Mouse (Mus musculus) MEL (cell line): Measurements from ENCODE around the gene Mob3b. TPM values are rescaled to one million over a fixed set of nuclear protein-coding genes. Genes with fewer than 3 reads are reported as not detected.

Source experiments
- DNase-seq: peaks from one replicate; pipeline ENCODE4 v3.0.0; 2011; ENCODE audit warnings: low read depth, low spot score
- H3K27ac ChIP-seq: 2 replicates; pipeline ENCODE4 v1.5.1; 2012; ENCODE audit warnings: low read depth, mild to moderate bottlenecking, control low read depth, low read length, moderate library complexity; ENCODE audit not compliant: control insufficient read depth
- H3K27me3 ChIP-seq, 2 experiments: fragments of 150-350 bp in 1 of 2; sonication (generic) in 1 of 2; 2 replicates each; pipeline ENCODE4 v1.6.1; 2012; ENCODE audit warnings: low read length in 2 of 2, mild to moderate bottlenecking in 2 of 2, improper control_type of control experiment in 1 of 2, moderate library complexity in 1 of 2; ENCODE audit not compliant: insufficient read depth in 2 of 2, control insufficient read depth in 1 of 2
- H3K36me3 ChIP-seq, 2 experiments: 2 replicates each; pipeline ENCODE4 v1.6.1; 2012 to 2014; ENCODE audit warnings: low read length in 2 of 2, improper control_type of control experiment in 1 of 2, inconsistent platforms in 1 of 2, mild to moderate bottlenecking in 1 of 2; ENCODE audit not compliant: insufficient read depth in 2 of 2, control insufficient read depth in 1 of 2
- H3K4me1 ChIP-seq, 2 experiments: fragments of 150-350 bp in 1 of 2; sonication (generic) in 1 of 2; 2 replicates each; pipeline ENCODE4 v1.6.1; 2012; ENCODE audit warnings: low read length in 2 of 2, improper control_type of control experiment in 1 of 2, mild to moderate bottlenecking in 1 of 2; ENCODE audit not compliant: insufficient read depth in 2 of 2, control insufficient read depth in 1 of 2
- H3K4me3 ChIP-seq, 2 experiments: fragments of 150-350 bp in 1 of 2; sonication (generic) in 1 of 2; 2 replicates each; pipeline ENCODE4 v1.5.1; 2012; ENCODE audit warnings: low read depth in 2 of 2, low read length in 2 of 2, mild to moderate bottlenecking in 2 of 2, moderate library complexity in 2 of 2, control low read depth in 1 of 2, improper control_type of control experiment in 1 of 2; ENCODE audit not compliant: control insufficient read depth in 1 of 2, insufficient read depth in 1 of 2
- H3K79me2 ChIP-seq: 2 replicates; pipeline ENCODE4 v1.6.1; 2012; ENCODE audit warnings: mild to moderate bottlenecking, low read length, moderate library complexity; ENCODE audit not compliant: control insufficient read depth, poor library complexity, insufficient read depth
- H3K9ac ChIP-seq: 2 replicates; pipeline ENCODE4 v1.6.1; 2012; ENCODE audit warnings: low read depth, mild to moderate bottlenecking, control low read depth, low read length, moderate library complexity; ENCODE audit not compliant: control insufficient read depth, poor library complexity, severe bottlenecking
- H3K9me3 ChIP-seq: fragments of 150-350 bp; sonication (generic); replicated peaks from 2 replicates; pipeline ENCODE4 v1.6.1; 2012; ENCODE audit warnings: mild to moderate bottlenecking, low read length, improper control_type of control experiment, moderate library complexity; ENCODE audit not compliant: insufficient read depth
- CHD1 ChIP-seq: IDR thresholded peaks from 2 replicates; pipeline ENCODE4 v1.6.1; 2012; ENCODE audit warnings: low read depth, mild to moderate bottlenecking, inconsistent platforms, low read length, improper control_type of control experiment
- CTCF ChIP-seq, 3 experiments: IDR thresholded peaks in 2 of 3; conservative IDR thresholded peaks in 1 of 3; 2 replicates each; pipeline ENCODE4 v1.5.1; 2011 to 2012; ENCODE audit warnings: low read length in 3 of 3, low read depth in 2 of 3, mild to moderate bottlenecking in 2 of 3, improper control_type of control experiment in 1 of 3, inconsistent platforms in 1 of 3, mixed read lengths in 1 of 3, moderate library complexity in 1 of 3; ENCODE audit not compliant: control insufficient read depth in 1 of 3, insufficient read depth in 1 of 3, poor library complexity in 1 of 3, severe bottlenecking in 1 of 3
- ETS1 ChIP-seq: IDR thresholded peaks from 2 replicates; pipeline ENCODE4 v1.6.1; 2012; ENCODE audit warnings: low read depth, mild to moderate bottlenecking, inconsistent platforms, low read length, improper control_type of control experiment, moderate library complexity
- GABPA ChIP-seq: IDR thresholded peaks from 2 replicates; pipeline ENCODE4 v1.6.1; 2012; ENCODE audit warnings: low read depth, mild to moderate bottlenecking, inconsistent platforms, low read length, improper control_type of control experiment, moderate library complexity
- GATA1 ChIP-seq: IDR thresholded peaks from 2 replicates; pipeline ENCODE4 v1.6.1; 2011; ENCODE audit warnings: low read depth, low read length, improper control_type of control experiment
- JUND ChIP-seq: IDR thresholded peaks from 2 replicates; pipeline ENCODE4 v1.6.1; 2011; ENCODE audit warnings: low read depth, mild to moderate bottlenecking, improper control_type of control experiment, low read length
- MAX ChIP-seq: IDR thresholded peaks from 2 replicates; pipeline ENCODE4 v1.6.1; 2011; ENCODE audit warnings: low read length, improper control_type of control experiment
- MAZ ChIP-seq: IDR thresholded peaks from 2 replicates; pipeline ENCODE4 v1.6.1; 2012; ENCODE audit warnings: low read depth, mild to moderate bottlenecking, inconsistent platforms, low read length, improper control_type of control experiment
- MEF2A ChIP-seq: IDR thresholded peaks from 2 replicates; pipeline ENCODE4 v1.6.1; 2014; ENCODE audit warnings: low read depth, mild to moderate bottlenecking, inconsistent platforms, low read length, improper control_type of control experiment; ENCODE audit not compliant: poor library complexity, insufficient replicate concordance, severe bottlenecking; ENCODE audit errors: extremely low read depth
- NRF1 ChIP-seq: IDR thresholded peaks from 2 replicates; pipeline ENCODE4 v1.6.1; 2014; ENCODE audit warnings: low read depth, mild to moderate bottlenecking, inconsistent platforms, low read length, improper control_type of control experiment, moderate library complexity; ENCODE audit not compliant: poor library complexity, insufficient read depth, severe bottlenecking
- POLR2AphosphoS2 ChIP-seq: IDR thresholded peaks from 2 replicates; pipeline ENCODE4 v1.6.1; 2011; ENCODE audit warnings: low read length, improper control_type of control experiment
- POLR2AphosphoS5 ChIP-seq: IDR thresholded peaks from 2 replicates; pipeline ENCODE4 v1.6.1; 2012; ENCODE audit warnings: low read depth, borderline replicate concordance, mild to moderate bottlenecking, inconsistent platforms, low read length, moderate library complexity, mixed read lengths
- RAD21 ChIP-seq: IDR thresholded peaks from 2 replicates; pipeline ENCODE4 v1.6.1; 2011; ENCODE audit warnings: mild to moderate bottlenecking, low read depth, low read length, improper control_type of control experiment
- RCOR1 ChIP-seq: IDR thresholded peaks from 2 replicates; pipeline ENCODE4 v1.6.1; 2012; ENCODE audit warnings: low read depth, mild to moderate bottlenecking, inconsistent platforms, low read length, improper control_type of control experiment
- TCF12 ChIP-seq: IDR thresholded peaks from 2 replicates; pipeline ENCODE4 v1.6.1; 2014; ENCODE audit warnings: low read depth, mild to moderate bottlenecking, inconsistent platforms, low read length, improper control_type of control experiment, moderate library complexity
- UBTF ChIP-seq: IDR thresholded peaks from 2 replicates; pipeline ENCODE4 v1.6.1; 2012; ENCODE audit warnings: low read depth, mild to moderate bottlenecking, inconsistent platforms, low read length, improper control_type of control experiment, moderate library complexity, borderline replicate concordance; ENCODE audit not compliant: insufficient read depth
- USF2 ChIP-seq, 2 experiments: IDR thresholded peaks; 2 replicates each; pipeline ENCODE4 v1.6.1; 2011 to 2012; ENCODE audit warnings: improper control_type of control experiment in 2 of 2, low read length in 2 of 2, borderline replicate concordance in 1 of 2, inconsistent platforms in 1 of 2, low read depth in 1 of 2, mild to moderate bottlenecking in 1 of 2; ENCODE audit not compliant: insufficient read depth in 1 of 2
- ZC3H11A ChIP-seq: IDR thresholded peaks from 2 replicates; pipeline ENCODE4 v1.6.1; 2012; ENCODE audit warnings: low read depth, mild to moderate bottlenecking, inconsistent platforms, low read length, improper control_type of control experiment
- ZKSCAN1 ChIP-seq: IDR thresholded peaks from 2 replicates; pipeline ENCODE4 v1.6.1; 2012; ENCODE audit warnings: low read depth, mild to moderate bottlenecking, inconsistent platforms, low read length, improper control_type of control experiment, moderate library complexity
- ZMIZ1 ChIP-seq: IDR thresholded peaks from 2 replicates; pipeline ENCODE4 v1.6.1; 2012; ENCODE audit warnings: low read depth, mild to moderate bottlenecking, inconsistent platforms, low read length, improper control_type of control experiment, moderate library complexity
- ZNF384 ChIP-seq: IDR thresholded peaks from 2 replicates; pipeline ENCODE4 v1.6.1; 2012; ENCODE audit warnings: low read depth, mild to moderate bottlenecking, inconsistent platforms, low read length, improper control_type of control experiment
- polyA plus RNA-seq, 2 experiments: library from polyadenylated mRNA; stranded (reverse) in 1 of 2; unstranded in 1 of 2; fragments of >175 nt in 1 of 2; fragments of >200 nt in 1 of 2; gene quantifications; 2 replicates each; pipeline versions ENCODE4 v1.2.1 to v1.2.4; 2012; ENCODE audit warnings: low replicate concordance in 2 of 2, low read depth in 1 of 2; ENCODE audit not compliant: insufficient read length in 2 of 2, insufficient read depth in 1 of 2, missing spikeins in 1 of 2
- total RNA-seq: library from RNA; depleted of rRNA; stranded (reverse); fragments of 300-350 nt; gene quantifications from 2 replicates; pipeline ENCODE4 v1.2.3, GENCODE M21; 2012

Mob3b gene
- total and polyA plus RNA-seq, 3 experiments = 3.8 to 4.2 TPM; not detected in 1

DNA sequence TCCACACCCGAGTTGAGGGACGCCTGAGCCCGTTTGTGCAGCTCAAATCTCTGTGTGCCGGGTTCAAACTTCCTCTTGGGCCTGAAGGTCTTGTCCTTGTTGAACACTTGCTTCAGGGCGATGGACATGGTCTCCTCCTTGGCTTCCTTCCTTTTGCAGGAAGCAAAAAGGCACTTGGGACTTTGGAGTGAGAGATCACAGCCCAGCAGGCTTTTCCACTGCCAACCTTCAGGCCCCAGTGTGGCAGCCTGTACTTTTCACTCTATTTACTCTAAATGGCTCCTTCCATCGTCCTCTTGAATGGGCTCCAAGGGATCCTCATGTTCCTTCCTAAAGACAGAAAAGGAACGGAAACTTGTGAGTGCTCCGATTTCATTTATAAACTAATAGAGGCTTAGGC lies 73.2 kb downstream of the Mob3b start:
- TF ChIP-seq TCF12 (no peak), POLR2AphosphoS2 (no peak)
- DNase-seq = no peak
- Histone ChIP-seq H3K9me3 (no peaks in the 10 kb centered on the region), H3K9ac (no peak overlapping the region), H3K4me3 (no peak overlapping the region), H3K27ac (no peak overlapping the region), H3K27me3 (no peaks in the 10 kb centered on the region), H3K79me2 (no peaks in the 10 kb centered on the region), H3K36me3 (no peaks in the 10 kb centered on the region), H3K4me1 (no peaks in the 10 kb centered on the region)

DNA sequence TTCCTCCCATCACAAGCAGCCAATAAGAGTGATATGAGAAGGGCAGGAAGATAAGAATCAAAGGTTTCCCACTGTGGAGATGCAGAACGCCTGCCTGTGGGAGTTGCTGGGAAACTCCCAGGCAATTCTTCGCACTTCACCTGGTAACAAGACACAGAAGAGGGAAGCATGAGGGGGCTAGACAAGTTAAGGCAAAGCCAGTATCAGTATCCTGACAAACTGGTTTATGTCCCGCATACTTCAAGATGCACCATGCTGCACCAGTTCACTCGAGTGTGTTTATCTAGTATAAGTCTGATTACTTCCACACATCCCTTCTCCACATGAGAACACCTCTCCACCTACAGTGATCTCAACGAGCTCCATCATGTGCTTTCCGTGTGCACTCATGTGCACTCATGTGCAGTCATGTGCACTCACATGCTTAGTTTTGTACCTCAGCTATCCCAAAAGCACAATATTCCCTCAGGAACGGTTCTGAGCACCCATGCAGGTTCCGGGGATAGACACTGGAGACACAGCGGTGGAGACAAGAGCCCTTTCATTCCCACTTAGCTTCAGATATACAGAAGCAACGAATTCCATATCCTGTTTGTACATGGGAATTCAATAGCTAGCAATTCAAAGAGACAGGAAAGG lies 74.7 kb downstream of the Mob3b start:
- Histone ChIP-seq H3K79me2 (no peaks in the 10 kb centered on the region), H3K36me3 (no peaks in the 10 kb centered on the region), H3K4me3 (no peak overlapping the region), H3K27me3 (no peaks in the 10 kb centered on the region), H3K27ac (no peak overlapping the region), H3K9ac (no peak overlapping the region), H3K4me1 (no peaks in the 10 kb centered on the region), H3K9me3 (no peaks in the 10 kb centered on the region)
- DNase-seq = no peak
- TF ChIP-seq MAZ (no peak), ZKSCAN1 (no peak), USF2 (IDR thresholded peaks at IDR 0.05; ENCODE audit: borderline replicate concordance in 1 of 2, insufficient read depth in 1 of 2, low read depth in 1 of 2, low read length in 2 of 2) (no peak), POLR2AphosphoS5 (no peak), GABPA (no peak), RCOR1 (no peak), JUND (no peak), MAX (no peak), RAD21 (no peak)

GRCm38 (mm10) chr4:35080285-35080684 lies 77.0 kb downstream of the Mob3b start:
- no peak for DNase-seq
- Histone ChIP-seq H3K27ac (no peak overlapping the region), H3K79me2 (no peaks in the 10 kb centered on the region), H3K9me3 (no peaks in the 10 kb centered on the region), H3K4me1 (no peaks in the 10 kb centered on the region), H3K27me3 (no peaks in the 10 kb centered on the region), H3K4me3 (no peak overlapping the region), H3K9ac (no peak overlapping the region), H3K36me3 (no peaks in the 10 kb centered on the region)
- no peak for TF ChIP-seq NRF1
- no peak for TF ChIP-seq ZC3H11A
- TF ChIP-seq MEF2A = no peak
- no peak for TF ChIP-seq ZNF384
- no peak for TF ChIP-seq RCOR1
- no peak for TF ChIP-seq UBTF
- TF ChIP-seq POLR2AphosphoS5 = no peak
- no peak for TF ChIP-seq JUND
- TF ChIP-seq CHD1 = no peak
- TF ChIP-seq RAD21 = no peak
- no peak for TF ChIP-seq GATA1
- no peak for TF ChIP-seq ZMIZ1
- no peak for TF ChIP-seq CTCF (IDR thresholded peaks at IDR 0.05 in 2 of 3, conservative IDR thresholded peaks at IDR 0.05 in 1 of 3; ENCODE audit: control insufficient read depth in 1 of 3, insufficient read depth in 1 of 3, low read depth in 2 of 3, low read length in 3 of 3, poor library complexity in 1 of 3, severe bottlenecking in 1 of 3)
- no peak for TF ChIP-seq ETS1
